ENCODE assay signal across 31 mouse cellular contexts in the genomic region with DNA sequence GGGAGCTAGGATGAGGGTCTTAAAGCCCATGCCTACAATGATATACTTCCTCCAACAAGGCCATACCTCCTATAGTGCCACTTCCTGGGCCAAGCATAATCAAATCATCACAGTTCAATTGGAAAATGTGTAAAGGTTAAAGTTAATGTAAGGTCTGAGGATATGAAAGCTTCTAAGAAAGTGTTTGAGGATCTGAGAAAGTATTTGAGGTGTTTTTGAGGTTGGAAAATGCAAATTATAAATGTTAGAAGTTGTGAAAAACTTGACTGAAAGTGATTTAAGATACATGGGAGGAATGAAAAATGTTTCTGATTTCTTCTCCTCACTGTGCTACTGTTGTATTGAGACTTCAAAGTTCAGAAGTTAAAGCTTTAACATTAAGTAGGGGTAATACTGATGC.
"Had no signal": no experiment of that assay in that cellular context is flagged by ENCODE, and none has a peak within 500 bp of the region (broad histone marks: within the 10 kb centered on the region; RNA-seq: fewer than 3 reads in every experiment).

No protein-coding gene starts in this region.

- H3K9ac ChIP-seq: heart, embryonic 12.5 days; heart, embryonic 13.5 days; heart, embryonic 15.5 days; hindbrain, embryonic 12.5 days; hindbrain, embryonic 13.5 days; hindbrain, embryonic 14.5 days; hindbrain, embryonic 15.5 days; intestine, embryonic 15.5 days; kidney, embryonic 15.5 days had no signal

- H3K27ac ChIP-seq: heart, embryonic 13.5 days; heart, embryonic 15.5 days; hindbrain, embryonic 10.5 days; hindbrain, embryonic 12.5 days; hindbrain, embryonic 13.5 days; hindbrain, embryonic 14.5 days; hindbrain, embryonic 15.5 days; hindbrain, postnatal 0 days; intestine, embryonic 15.5 days; kidney, embryonic 15.5 days; kidney, postnatal 0 days; layer of hippocampus, adult 2 months; left cerebral cortex, adult 2 months had no signal

- H3K9me3 ChIP-seq: heart, embryonic 12.5 days; heart, embryonic 13.5 days; heart, embryonic 15.5 days; hindbrain, embryonic 10.5 days; hindbrain, embryonic 12.5 days; hindbrain, embryonic 13.5 days; hindbrain, embryonic 15.5 days; intestine, embryonic 15.5 days; kidney, embryonic 15.5 days had no signal

- H3K27me3 ChIP-seq: heart, embryonic 12.5 days; heart, embryonic 13.5 days; heart, embryonic 15.5 days; hindbrain, embryonic 12.5 days; hindbrain, embryonic 13.5 days; hindbrain, embryonic 15.5 days; intestine, embryonic 15.5 days; kidney, embryonic 15.5 days had no signal

- H3K4me1 ChIP-seq: heart, embryonic 12.5 days; heart, embryonic 13.5 days; heart, embryonic 15.5 days; hindbrain, embryonic 10.5 days; hindbrain, embryonic 12.5 days; hindbrain, embryonic 13.5 days; hindbrain, embryonic 15.5 days; intestine, embryonic 15.5 days; kidney, embryonic 15.5 days had no signal

- H3K36me3 ChIP-seq: heart, embryonic 12.5 days; heart, embryonic 13.5 days; heart, embryonic 15.5 days; hindbrain, embryonic 10.5 days; hindbrain, embryonic 12.5 days; hindbrain, embryonic 13.5 days; hindbrain, embryonic 15.5 days; intestine, embryonic 15.5 days; kidney, embryonic 15.5 days had no signal

- H3K4me3 ChIP-seq: heart, embryonic 12.5 days; heart, embryonic 13.5 days; heart, embryonic 15.5 days; hindbrain, embryonic 10.5 days; hindbrain, embryonic 12.5 days; hindbrain, embryonic 13.5 days; hindbrain, embryonic 15.5 days; intestine, embryonic 15.5 days; kidney, embryonic 15.5 days; layer of hippocampus, adult 2 months; left cerebral cortex, adult 2 months had no signal

- H3K4me2 ChIP-seq: heart, embryonic 11.5 days; heart, embryonic 12.5 days; heart, embryonic 13.5 days; heart, embryonic 15.5 days; hindbrain, embryonic 12.5 days; hindbrain, embryonic 13.5 days; hindbrain, embryonic 14.5 days; hindbrain, embryonic 15.5 days; intestine, embryonic 15.5 days; kidney, embryonic 15.5 days had no signal

- DNase-seq: heart, postnatal 10 days; heart, postnatal 14 days; heart, postnatal 36 days; heart, postnatal 4 days; kidney, adult 11 months; kidney, adult 18-20 months; kidney, adult 2 months; kidney, adult 8-10 months; kidney, adult 9 months; kidney, postnatal 10 days; kidney, postnatal 14 days; kidney, postnatal 25 days; kidney, postnatal 36 days; kidney, postnatal 4 days; layer of hippocampus, adult 9-11 months; layer of hippocampus, postnatal 36 days had no signal
